Mouse (Mus musculus): ENCODE measurements around the gene Antxrl. TPM values are rescaled to one million over a fixed set of nuclear protein-coding genes. Genes with fewer than 3 reads are reported as not detected.

Antxrl gene
- polyA plus RNA-seq, 1 experiment: not detected

- TF ChIP-seq POLR2A (IDR thresholded peaks at IDR 0.05; ENCODE audit: insufficient read depth, low read depth, low read length): no peak
- TF ChIP-seq CTCF (IDR thresholded peaks at IDR 0.05; ENCODE audit: insufficient read depth, low read depth, low read length): no peak
- 76% methylated on average over 6 of the region's 6 CpGs for WGBS
- no peak overlapping the region for H3K4me3 ChIP-seq (ENCODE audit: insufficient read depth, low read depth, low read length)
- no peaks in the 10 kb centered on the region for H3K4me1 ChIP-seq (ENCODE audit: control insufficient read depth, insufficient read depth, low read length)
- no peak overlapping the region for H3K27ac ChIP-seq (ENCODE audit: insufficient read depth, low read depth, low read length)
These were observed 19.2 kb downstream of the Antxrl start for GRCm38 (mm10) chr14:34071665-34072064.

GRCm38 (mm10) chr14:34075346-34075745 is 22.8 kb downstream of the Antxrl start:
- 60% methylated on average over 4 of the region's 4 CpGs for WGBS
- TF ChIP-seq POLR2A (IDR thresholded peaks at IDR 0.05; ENCODE audit: insufficient read depth, low read depth, low read length): no peak
- no peak for TF ChIP-seq CTCF (IDR thresholded peaks at IDR 0.05; ENCODE audit: insufficient read depth, low read depth, low read length)
- H3K4me3 ChIP-seq (ENCODE audit: insufficient read depth, low read depth, low read length): no peak overlapping the region

GRCm38 (mm10) chr14:34077222-34077621 is 24.7 kb downstream of the Antxrl start:
- no peaks in the 10 kb centered on the region for H3K4me1 ChIP-seq (ENCODE audit: control insufficient read depth, insufficient read depth, low read length)
- no peak overlapping the region for H3K4me3 ChIP-seq (ENCODE audit: insufficient read depth, low read depth, low read length)
- WGBS: 74% methylated on average over 5 of the region's 5 CpGs
- no peak for TF ChIP-seq POLR2A (IDR thresholded peaks at IDR 0.05; ENCODE audit: insufficient read depth, low read depth, low read length)
- no peak overlapping the region for H3K27ac ChIP-seq (ENCODE audit: insufficient read depth, low read depth, low read length)

More at GRCm38 (mm10) chr14:34075346-34075745, 22.8 kb downstream of the Antxrl start:
- no peak overlapping the region for H3K27ac ChIP-seq (ENCODE audit: insufficient read depth, low read depth, low read length)
- no peaks in the 10 kb centered on the region for H3K4me1 ChIP-seq (ENCODE audit: control insufficient read depth, insufficient read depth, low read length)

GRCm38 (mm10) chr14:34078293-34078692 is 25.8 kb downstream of the Antxrl start:
- 88% methylated on average over 4 of the region's 4 CpGs for WGBS
- no peak overlapping the region for H3K27ac ChIP-seq (ENCODE audit: insufficient read depth, low read depth, low read length)
- H3K4me1 ChIP-seq (ENCODE audit: control insufficient read depth, insufficient read depth, low read length): no peaks in the 10 kb centered on the region
- H3K4me3 ChIP-seq (ENCODE audit: insufficient read depth, low read depth, low read length): no peak overlapping the region
- TF ChIP-seq CTCF (IDR thresholded peaks at IDR 0.05; ENCODE audit: insufficient read depth, low read depth, low read length) (no peak), POLR2A (IDR thresholded peaks at IDR 0.05; ENCODE audit: insufficient read depth, low read depth, low read length) (no peak)

- H3K4me3 ChIP-seq (ENCODE audit: insufficient read depth, low read depth, low read length): no peak overlapping the region
- no peak overlapping the region for H3K27ac ChIP-seq (ENCODE audit: insufficient read depth, low read depth, low read length)
- 13% methylated on average over 11 of the region's 11 CpGs for WGBS
- H3K4me1 ChIP-seq (ENCODE audit: control insufficient read depth, insufficient read depth, low read length): no peaks in the 10 kb centered on the region
- TF ChIP-seq CTCF (IDR thresholded peaks at IDR 0.05; ENCODE audit: insufficient read depth, low read depth, low read length): no peak
- TF ChIP-seq POLR2A (IDR thresholded peaks at IDR 0.05; ENCODE audit: insufficient read depth, low read depth, low read length): no peak
These were observed 28.0 kb downstream of the Antxrl start for GRCm38 (mm10) chr14:34080321-34080997.

GRCm38 (mm10) chr14:34085731-34086130 is 33.2 kb downstream of the Antxrl start, which contains the start of gene Anxa8:
TSS of gene Anxa8 (plus strand) at chr14:34085981.
- TF ChIP-seq CTCF (IDR thresholded peaks at IDR 0.05; ENCODE audit: insufficient read depth, low read depth, low read length): no peak
- WGBS: 77% methylated on average over 4 of the region's 4 CpGs
- Histone ChIP-seq H3K4me1 (ENCODE audit: control insufficient read depth, insufficient read depth, low read length) (no peaks in the 10 kb centered on the region), H3K4me3 (ENCODE audit: insufficient read depth, low read depth, low read length) (no peak within 1 kb of the TSS), H3K27ac (ENCODE audit: insufficient read depth, low read depth, low read length) (no peak within 1 kb of the TSS)

- Histone ChIP-seq H3K27ac (ENCODE audit: insufficient read depth, low read depth, low read length) (no peak overlapping the region), H3K4me3 (ENCODE audit: insufficient read depth, low read depth, low read length) (no peak overlapping the region), H3K4me1 (ENCODE audit: control insufficient read depth, insufficient read depth, low read length) (no peaks in the 10 kb centered on the region)
- WGBS: 66% methylated on average over 4 of the region's 4 CpGs
- TF ChIP-seq POLR2A (IDR thresholded peaks at IDR 0.05; ENCODE audit: insufficient read depth, low read depth, low read length) (no peak), CTCF (IDR thresholded peaks at IDR 0.05; ENCODE audit: insufficient read depth, low read depth, low read length) (no peak)
These were observed 34.3 kb downstream of the Antxrl start for GRCm38 (mm10) chr14:34086806-34087205.

GRCm38 (mm10) chr14:34087856-34088398 is 35.4 kb downstream of the Antxrl start:
- Histone ChIP-seq H3K4me3 (ENCODE audit: insufficient read depth, low read depth, low read length) (no peak overlapping the region), H3K27ac (ENCODE audit: insufficient read depth, low read depth, low read length) (no peak overlapping the region), H3K4me1 (ENCODE audit: control insufficient read depth, insufficient read depth, low read length) (no peaks in the 10 kb centered on the region)
- no peak for TF ChIP-seq POLR2A (IDR thresholded peaks at IDR 0.05; ENCODE audit: insufficient read depth, low read depth, low read length)
- no peak for TF ChIP-seq CTCF (IDR thresholded peaks at IDR 0.05; ENCODE audit: insufficient read depth, low read depth, low read length)
- WGBS: 57% methylated on average over 2 of the region's 2 CpGs

GRCm38 (mm10) chr14:34089796-34090195 is 37.3 kb downstream of the Antxrl start:
- H3K4me1 ChIP-seq (ENCODE audit: control insufficient read depth, insufficient read depth, low read length): no peaks in the 10 kb centered on the region
- no peak overlapping the region for H3K4me3 ChIP-seq (ENCODE audit: insufficient read depth, low read depth, low read length)
- TF ChIP-seq POLR2A (IDR thresholded peaks at IDR 0.05; ENCODE audit: insufficient read depth, low read depth, low read length): no peak
- no peak for TF ChIP-seq CTCF (IDR thresholded peaks at IDR 0.05; ENCODE audit: insufficient read depth, low read depth, low read length)
- no peak overlapping the region for H3K27ac ChIP-seq (ENCODE audit: insufficient read depth, low read depth, low read length)
- WGBS: 85% methylated on average over 8 of the region's 8 CpGs
